Mouse (Mus musculus) kidney, adult 2 months (tissue): ENCODE measurements around the gene Zfp108.

Source experiments
- CTCF ChIP-seq: fragments of 200-500 bp; conservative IDR thresholded peaks from 2 replicates; pipeline ENCODE4 v1.5.1; 2011; ENCODE audit warnings: low read depth, mild to moderate bottlenecking, control low read depth, low read length, moderate library complexity, mixed read lengths; ENCODE audit not compliant: insufficient read depth, insufficient read length
- POLR2A ChIP-seq: fragments of 200-500 bp; IDR thresholded peaks from one replicate; pipeline ENCODE4 v1.6.1; 2011; ENCODE audit warnings: low read depth, low read length, control low read depth

GRCm38 (mm10) chr7:24293061-24293851 lies 38.7 kb downstream of the Zfp108 start:
- no peak for TF ChIP-seq POLR2A
- no peak for TF ChIP-seq CTCF
